Mouse (Mus musculus): ENCODE results near the gene Rspo1. TPM values are rescaled to one million over a fixed set of nuclear protein-coding genes. Genes with fewer than 3 reads are reported as not detected.

Rspo1 gene
- polyA plus RNA-seq, 1 experiment from 2014 or later: 7.4 TPM

- Histone ChIP-seq H3K4me2 (ENCODE audit: low read depth, low read length) (no peak overlapping the region), H3K27ac (ENCODE audit: low read length) (no peak overlapping the region), H3K4me1 (replicated peaks; ENCODE audit: control insufficient read depth, insufficient read depth, low read length) (no peaks in the 10 kb centered on the region), H3K27me3 (ENCODE audit: control insufficient read depth, insufficient read depth, low read depth, low read length) (no peaks in the 10 kb centered on the region), H3K9ac (ENCODE audit: low read length) (no peak overlapping the region), H3K9me3 (ENCODE audit: control insufficient read depth, low read length) (no peaks in the 10 kb centered on the region), H3K4me3 (ENCODE audit: low read length) (no peak overlapping the region), H3K36me3 (ENCODE audit: control insufficient read depth, insufficient read depth, low read length) (no peaks in the 10 kb centered on the region)
- ATAC-seq (ENCODE audit: low read depth): no peak
- WGBS: 59% methylated on average over 15 of the region's 15 CpGs
Observed at GRCm38 (mm10) chr4:125007460-125007859, 21.2 kb downstream of the Rspo1 start.

GRCm38 (mm10) chr4:125008220-125008619 lies 22.0 kb downstream of the Rspo1 start:
- Histone ChIP-seq H3K27ac (ENCODE audit: low read length) (no peak overlapping the region), H3K4me3 (ENCODE audit: low read length) (no peak overlapping the region), H3K36me3 (ENCODE audit: control insufficient read depth, insufficient read depth, low read length) (no peaks in the 10 kb centered on the region), H3K9ac (ENCODE audit: low read length) (no peak overlapping the region), H3K4me2 (ENCODE audit: low read depth, low read length) (no peak overlapping the region), H3K27me3 (ENCODE audit: control insufficient read depth, insufficient read depth, low read depth, low read length) (no peaks in the 10 kb centered on the region), H3K4me1 (replicated peaks; ENCODE audit: control insufficient read depth, insufficient read depth, low read length) (no peaks in the 10 kb centered on the region), H3K9me3 (ENCODE audit: control insufficient read depth, low read length) (no peaks in the 10 kb centered on the region)
- 55% methylated on average over 6 of the region's 6 CpGs for WGBS
- ATAC-seq (ENCODE audit: low read depth): no peak

GRCm38 (mm10) chr4:125008712-125009111 lies 22.5 kb downstream of the Rspo1 start:
- H3K9ac ChIP-seq (ENCODE audit: low read length): no peak overlapping the region
- WGBS: 62% methylated on average over 8 of the region's 8 CpGs
- H3K4me2 ChIP-seq (ENCODE audit: low read depth, low read length): no peak overlapping the region
- no peaks in the 10 kb centered on the region for H3K4me1 ChIP-seq (replicated peaks; ENCODE audit: control insufficient read depth, insufficient read depth, low read length)
- H3K27me3 ChIP-seq (ENCODE audit: control insufficient read depth, insufficient read depth, low read depth, low read length): no peaks in the 10 kb centered on the region
- H3K36me3 ChIP-seq (ENCODE audit: control insufficient read depth, insufficient read depth, low read length): no peaks in the 10 kb centered on the region
- no peak overlapping the region for H3K27ac ChIP-seq (ENCODE audit: low read length)
- no peaks in the 10 kb centered on the region for H3K9me3 ChIP-seq (ENCODE audit: control insufficient read depth, low read length)
- no peak overlapping the region for H3K4me3 ChIP-seq (ENCODE audit: low read length)
- ATAC-seq (ENCODE audit: low read depth): no peak

- peaks cover 2% of the 10 kb centered on the region; the same call in 1 of the 2 replicates for H3K4me1 ChIP-seq (replicated peaks; ENCODE audit: control insufficient read depth, insufficient read depth, low read length)
- H3K27me3 ChIP-seq (ENCODE audit: control insufficient read depth, insufficient read depth, low read depth, low read length): no peaks in the 10 kb centered on the region; the same call in 1 of the 2 replicates
- H3K4me3 ChIP-seq (ENCODE audit: low read length): no peak within 1 kb of the TSS
- peak; percentile 58 for ATAC-seq (ENCODE audit: low read depth)
- H3K9ac ChIP-seq (ENCODE audit: low read length): no peak within 1 kb of the TSS
- whole genome bisulfite sequencing: 54% methylated on average over 10 of the region's 10 CpGs
- no peak within 1 kb of the TSS for H3K4me2 ChIP-seq (ENCODE audit: low read depth, low read length)
- no peak within 1 kb of the TSS for H3K27ac ChIP-seq (ENCODE audit: low read length)
- no peaks in the 10 kb centered on the region for H3K36me3 ChIP-seq (ENCODE audit: control insufficient read depth, insufficient read depth, low read length)
- no peaks in the 10 kb centered on the region for H3K9me3 ChIP-seq (ENCODE audit: control insufficient read depth, low read length)
Observed at GRCm38 (mm10) chr4:125015806-125016635, 29.8 kb downstream of the Rspo1 start, which contains the start of gene Gnl2. Gnl2 (plus strand) TSS chr4:125016585.

GRCm38 (mm10) chr4:125017431-125017830 lies 31.2 kb downstream of the Rspo1 start:
- H3K4me2 ChIP-seq (ENCODE audit: low read depth, low read length): no peak overlapping the region
- ATAC-seq (ENCODE audit: low read depth): peak; percentile 24; the same call in 1 of the 2 replicates
- no peaks in the 10 kb centered on the region for H3K36me3 ChIP-seq (ENCODE audit: control insufficient read depth, insufficient read depth, low read length)
- WGBS: 48% methylated on average over 11 of the region's 11 CpGs
- H3K4me1 ChIP-seq (replicated peaks; ENCODE audit: control insufficient read depth, insufficient read depth, low read length): peaks cover 2% of the 10 kb centered on the region; the same call in 1 of the 2 replicates
- H3K9me3 ChIP-seq (ENCODE audit: control insufficient read depth, low read length): no peaks in the 10 kb centered on the region
- no peak overlapping the region for H3K9ac ChIP-seq (ENCODE audit: low read length)
- peak overlapping the region; percentile 52; the same call in 1 of the 2 replicates for H3K27ac ChIP-seq (ENCODE audit: low read length)
- no peaks in the 10 kb centered on the region; the same call in 1 of the 2 replicates for H3K27me3 ChIP-seq (ENCODE audit: control insufficient read depth, insufficient read depth, low read depth, low read length)
- no peak overlapping the region for H3K4me3 ChIP-seq (ENCODE audit: low read length)

- ATAC-seq (ENCODE audit: low read depth): peak; percentile 41; the same call in 1 of the 2 replicates
- 25% methylated on average over 11 of the region's 11 CpGs for WGBS
- H3K9me3 ChIP-seq (ENCODE audit: control insufficient read depth, low read length): no peaks in the 10 kb centered on the region
- H3K27me3 ChIP-seq (ENCODE audit: control insufficient read depth, insufficient read depth, low read depth, low read length): no peaks in the 10 kb centered on the region; the same call in 1 of the 2 replicates
- H3K27ac ChIP-seq (ENCODE audit: low read length): no peak overlapping the region
- no peak overlapping the region for H3K4me3 ChIP-seq (ENCODE audit: low read length)
- H3K9ac ChIP-seq (ENCODE audit: low read length): no peak overlapping the region
- no peak overlapping the region for H3K4me2 ChIP-seq (ENCODE audit: low read depth, low read length)
- no peaks in the 10 kb centered on the region for H3K36me3 ChIP-seq (ENCODE audit: control insufficient read depth, insufficient read depth, low read length)
- peaks cover under 1% of the 10 kb centered on the region; the same call in 1 of the 2 replicates for H3K4me1 ChIP-seq (replicated peaks; ENCODE audit: control insufficient read depth, insufficient read depth, low read length)
Observed at GRCm38 (mm10) chr4:125020780-125021538, 34.7 kb downstream of the Rspo1 start.

GRCm38 (mm10) chr4:125029891-125030614 lies 43.8 kb downstream of the Rspo1 start:
- peak; percentile 98 for ATAC-seq (ENCODE audit: low read depth)
- peak overlapping the region; percentile 94 for H3K4me2 ChIP-seq (ENCODE audit: low read depth, low read length)
- peak overlapping the region; percentile 82 for H3K9ac ChIP-seq (ENCODE audit: low read length)
- H3K27me3 ChIP-seq (ENCODE audit: control insufficient read depth, insufficient read depth, low read depth, low read length): no peaks in the 10 kb centered on the region; the same call in 1 of the 2 replicates
- H3K4me3 ChIP-seq (ENCODE audit: low read length): peak overlapping the region; percentile 73
- WGBS: under 1% methylated on average over 50 of the region's 50 CpGs
- H3K9me3 ChIP-seq (ENCODE audit: control insufficient read depth, low read length): no peaks in the 10 kb centered on the region
- H3K27ac ChIP-seq (ENCODE audit: low read length): peak overlapping the region; percentile 28; the same call in 1 of the 2 replicates
- peaks cover 3% of the 10 kb centered on the region; the same call in 1 of the 2 replicates for H3K36me3 ChIP-seq (ENCODE audit: control insufficient read depth, insufficient read depth, low read length)
- H3K4me1 ChIP-seq (replicated peaks; ENCODE audit: control insufficient read depth, insufficient read depth, low read length): peaks cover 9% of the 10 kb centered on the region

- no peak for ATAC-seq (ENCODE audit: low read depth)
- no peak overlapping the region for H3K4me2 ChIP-seq (ENCODE audit: low read depth, low read length)
- H3K27me3 ChIP-seq (ENCODE audit: control insufficient read depth, insufficient read depth, low read depth, low read length): no peaks in the 10 kb centered on the region
- no peak overlapping the region for H3K27ac ChIP-seq (ENCODE audit: low read length)
- H3K36me3 ChIP-seq (ENCODE audit: control insufficient read depth, insufficient read depth, low read length): peaks cover 13% of the 10 kb centered on the region; the same call in 1 of the 2 replicates
- H3K9me3 ChIP-seq (ENCODE audit: control insufficient read depth, low read length): no peaks in the 10 kb centered on the region
- peaks cover 9% of the 10 kb centered on the region for H3K4me1 ChIP-seq (replicated peaks; ENCODE audit: control insufficient read depth, insufficient read depth, low read length)
- no peak overlapping the region for H3K9ac ChIP-seq (ENCODE audit: low read length)
- no peak overlapping the region for H3K4me3 ChIP-seq (ENCODE audit: low read length)
- WGBS: 75% methylated on average over 4 of the region's 4 CpGs
Observed at GRCm38 (mm10) chr4:125034341-125034740, 48.1 kb downstream of the Rspo1 start.

All from lung, embryonic 16.5 days (tissue).